Mouse (Mus musculus) left cerebral cortex, postnatal 14 days (tissue): Measurements from ENCODE around the gene Gpd2. TPM values are rescaled to one million over a fixed set of nuclear protein-coding genes. Genes with fewer than 3 reads are reported as not detected.

Source experiments
- DNase-seq, 2 experiments: peaks; one replicate each; pipeline ENCODE4 v3.0.0; 2021 to 2022; ENCODE audit warnings: low spot score in 2 of 2, mixed read lengths in 1 of 2
- intact Hi-C: fragments of 180-260 bp; cut with DNase I; formaldehyde crosslinking; loops from one replicate; pipeline ENCODE4 v1.15.1; 2025
- long read RNA-seq, 2 experiments: library from polyadenylated mRNA; stranded (forward); transcript quantifications; one replicate each; pipeline ENCODE4 v2.0.0; 2021
- total RNA-seq, 2 experiments: library from RNA; stranded (reverse); gene quantifications; 2 replicates each; pipeline ENCODE4 v1.2.3; 2021

Gpd2 gene
- total RNA-seq = 100 to 1,000 TPM; 106 to 114 TPM
- long read RNA-seq, experiment 1, full-length matches to known transcripts = 58 of 77 reads
- long read RNA-seq, experiment 1, partial matches to known transcripts = 13 of 77 reads
- long read RNA-seq, experiment 1, other reads (novel, unspliced or antisense) = 6 of 77 reads
- long read RNA-seq, experiment 2, full-length matches to known transcripts = 37 of 43 reads
- long read RNA-seq, experiment 2, partial matches to known transcripts = 1 of 43 reads
- long read RNA-seq, experiment 2, other reads (novel, unspliced or antisense) = 5 of 43 reads

DNA sequence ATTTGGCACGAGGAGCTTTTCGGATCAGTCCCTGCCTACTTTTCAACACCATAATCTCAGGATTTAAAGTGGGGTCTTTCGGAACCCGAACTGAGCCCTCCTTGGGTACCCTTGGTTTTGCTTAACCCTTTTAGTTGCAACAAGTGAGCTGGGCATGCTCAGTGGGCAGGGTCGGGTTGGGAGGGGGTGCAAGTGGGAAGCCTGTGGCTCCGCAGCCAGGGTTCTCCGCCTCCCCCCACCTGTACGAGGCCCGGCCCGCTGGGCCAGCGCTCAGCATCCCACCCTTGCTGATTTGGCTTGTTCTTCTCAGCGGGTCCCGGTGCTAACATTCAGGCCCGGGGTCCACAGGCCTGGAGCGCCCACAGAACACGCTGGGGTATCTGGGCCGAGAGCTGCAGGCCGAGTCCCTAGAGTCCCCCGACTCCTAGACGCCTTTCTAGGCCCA, at the start of gene Gpd2:
TSS of gene Gpd2 (plus strand) at position 161 of the 445 bp plus-strand sequence.
- DNase-seq = peak; percentile 17 to 22
- intact Hi-C loops = loop anchor here (2.0 to 10.0 kb wide), 2 partner anchors 55 to 113 kb away; partner anchors contain the start of gene Nr4a2

DNA sequence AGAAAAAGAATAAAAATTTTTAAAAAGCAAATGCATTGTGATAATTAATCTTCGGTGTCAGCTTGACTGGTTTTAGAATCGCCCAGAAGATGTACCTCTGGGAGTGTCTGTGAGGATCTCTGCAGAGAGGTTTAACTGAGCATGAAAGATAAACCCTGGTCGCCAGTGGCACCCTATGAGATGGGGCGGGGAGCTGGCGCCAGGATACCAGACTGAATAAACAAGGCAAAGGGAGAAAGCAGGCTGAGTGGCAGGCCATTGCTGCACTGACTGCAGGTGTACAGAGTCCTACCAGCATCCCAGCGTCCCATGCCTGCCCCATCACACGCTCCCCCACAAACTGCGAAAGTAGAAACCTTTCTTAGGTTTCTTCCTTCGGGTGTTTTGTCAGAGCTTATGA, 49.2 kb upstream of the Gpd2 start:
- intact Hi-C loops = no loop called here
- no peak for DNase-seq

DNA sequence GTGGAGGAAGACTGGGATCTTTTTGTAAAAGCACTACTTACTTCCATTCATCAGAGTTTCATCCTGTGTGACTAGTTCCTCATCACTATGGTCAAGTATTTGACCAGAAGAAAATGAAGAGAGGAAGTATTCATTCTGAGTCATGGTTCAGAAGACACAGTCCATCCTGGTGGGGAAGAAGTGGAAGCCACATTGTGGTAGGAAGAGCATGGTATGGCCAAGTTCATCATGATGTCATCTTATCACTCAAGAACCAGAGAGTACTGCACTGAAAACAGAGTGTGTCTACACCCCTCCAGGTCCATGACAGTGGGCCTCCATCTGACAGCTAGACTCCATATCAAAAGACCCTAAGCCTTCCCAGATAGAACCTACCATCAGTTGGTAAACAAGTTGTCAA, 46.6 kb upstream of the Gpd2 start:
- intact Hi-C loops = no loop called here
- no peak for DNase-seq

DNA sequence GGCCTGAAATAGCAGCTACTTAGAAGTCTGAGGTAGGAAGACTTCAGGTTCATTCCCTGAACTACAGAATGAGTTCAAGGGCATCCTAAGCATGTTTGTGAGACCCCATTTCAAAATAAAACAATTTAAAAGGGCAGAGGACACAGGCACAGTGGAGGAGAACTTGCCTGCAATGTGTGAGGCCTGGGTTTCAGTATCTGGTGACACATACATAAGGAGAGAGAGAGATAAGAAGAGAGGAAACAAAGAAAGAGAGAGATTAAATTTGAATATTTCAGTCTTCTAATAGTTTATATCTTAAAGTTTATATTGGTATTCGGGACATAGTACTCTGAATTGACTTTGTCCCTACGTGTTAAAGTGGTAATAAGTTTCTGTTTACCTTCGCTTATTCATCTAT, 38.4 kb upstream of the Gpd2 start:
- intact Hi-C loops = no loop called here
- DNase-seq = no peak

DNA sequence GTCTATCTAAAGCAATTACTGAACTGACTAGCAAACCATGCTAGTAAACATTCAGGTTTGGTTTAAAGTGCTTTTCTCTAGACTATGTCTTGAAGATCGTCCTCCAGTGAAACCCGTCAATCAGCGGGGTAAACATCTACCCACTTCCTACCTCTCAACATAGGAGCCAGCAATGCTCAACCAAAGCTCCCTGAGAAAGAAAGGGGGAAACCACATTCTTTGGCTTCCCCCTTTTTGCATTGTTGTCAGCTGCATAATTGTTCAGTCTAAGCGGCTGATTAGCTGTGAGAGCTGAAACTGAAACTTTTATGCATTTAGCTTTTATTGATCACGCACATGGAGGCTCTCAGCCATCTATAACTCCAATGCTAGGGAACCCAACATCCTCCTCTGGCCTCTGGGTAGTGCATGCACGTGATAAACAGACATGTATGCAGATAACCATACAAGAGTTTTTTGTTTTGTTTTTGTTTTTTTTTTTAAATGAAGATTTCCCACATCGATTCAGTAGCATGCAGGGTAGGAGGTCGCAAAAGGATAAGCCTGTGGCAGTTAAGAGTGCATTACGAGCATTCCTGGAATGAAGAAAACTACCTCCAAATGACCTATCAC, 28.9 kb upstream of the Gpd2 start:
- intact Hi-C loops = no loop called here
- DNase-seq = no peak

DNA sequence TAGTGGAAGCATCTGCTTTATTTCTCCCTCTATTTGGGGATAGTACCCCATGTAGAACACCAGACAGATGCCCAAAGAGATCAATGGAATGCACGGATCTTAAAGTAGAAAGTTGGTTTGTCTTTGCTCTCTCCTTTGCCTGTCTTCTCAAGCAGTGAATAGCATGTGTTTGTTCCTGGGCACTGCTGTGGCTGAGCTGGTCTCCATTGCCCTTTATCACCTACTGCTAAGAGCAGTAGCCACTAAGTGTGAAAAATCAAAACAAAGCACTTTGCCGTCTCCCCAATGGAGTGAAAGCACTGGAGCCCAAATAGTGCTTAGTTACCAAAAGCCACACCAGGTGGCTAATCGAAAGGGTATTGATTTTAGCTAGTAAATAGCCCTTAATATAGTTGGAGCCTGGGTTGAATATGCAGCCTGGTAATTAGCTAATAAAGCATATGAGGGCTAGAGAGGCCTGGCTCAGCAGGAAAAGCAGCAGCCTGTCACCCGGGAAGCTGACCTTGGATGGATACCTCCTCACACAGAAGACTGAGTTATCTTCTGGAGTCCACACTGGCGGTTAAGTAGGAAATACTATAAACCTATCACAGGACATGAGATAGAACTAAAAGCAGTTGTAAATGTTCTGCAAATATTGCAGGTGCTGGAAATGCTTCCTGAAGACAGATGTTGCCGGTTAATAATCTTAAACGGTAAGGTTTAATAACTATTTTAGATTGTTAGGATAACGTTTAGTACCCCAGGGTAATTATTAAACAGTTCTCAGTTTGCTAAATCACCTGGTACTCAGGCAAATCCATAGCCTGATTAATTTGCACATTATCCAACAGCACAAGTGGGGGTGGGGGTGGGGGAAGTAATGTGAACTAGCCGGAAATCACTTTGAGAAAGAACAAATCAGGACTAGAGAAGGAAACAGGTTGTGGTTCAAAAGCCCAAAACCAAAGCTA, 26.1 kb upstream of the Gpd2 start:
- intact Hi-C loops = no loop called here
- no peak for DNase-seq

DNA sequence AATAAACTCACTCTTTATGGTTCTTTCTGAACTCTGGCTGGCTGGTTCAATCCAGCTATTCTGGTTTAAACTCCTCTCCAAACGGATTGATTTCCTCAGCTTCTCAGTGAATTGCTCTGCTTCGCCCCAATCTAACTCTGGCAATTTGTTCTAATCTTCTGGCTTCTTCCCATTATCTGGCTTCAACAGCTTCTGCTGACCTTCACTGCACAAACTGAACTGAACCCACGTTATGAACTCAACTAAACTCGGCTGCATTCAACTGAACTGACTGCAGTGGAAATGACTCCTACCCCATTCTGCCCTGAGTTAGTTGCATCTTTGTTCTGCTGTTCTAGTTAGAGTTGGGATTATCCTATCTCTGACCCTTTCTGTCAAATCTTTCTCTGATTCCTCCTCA, 24.1 kb upstream of the Gpd2 start:
- intact Hi-C loops = no loop called here
- no peak for DNase-seq

DNA sequence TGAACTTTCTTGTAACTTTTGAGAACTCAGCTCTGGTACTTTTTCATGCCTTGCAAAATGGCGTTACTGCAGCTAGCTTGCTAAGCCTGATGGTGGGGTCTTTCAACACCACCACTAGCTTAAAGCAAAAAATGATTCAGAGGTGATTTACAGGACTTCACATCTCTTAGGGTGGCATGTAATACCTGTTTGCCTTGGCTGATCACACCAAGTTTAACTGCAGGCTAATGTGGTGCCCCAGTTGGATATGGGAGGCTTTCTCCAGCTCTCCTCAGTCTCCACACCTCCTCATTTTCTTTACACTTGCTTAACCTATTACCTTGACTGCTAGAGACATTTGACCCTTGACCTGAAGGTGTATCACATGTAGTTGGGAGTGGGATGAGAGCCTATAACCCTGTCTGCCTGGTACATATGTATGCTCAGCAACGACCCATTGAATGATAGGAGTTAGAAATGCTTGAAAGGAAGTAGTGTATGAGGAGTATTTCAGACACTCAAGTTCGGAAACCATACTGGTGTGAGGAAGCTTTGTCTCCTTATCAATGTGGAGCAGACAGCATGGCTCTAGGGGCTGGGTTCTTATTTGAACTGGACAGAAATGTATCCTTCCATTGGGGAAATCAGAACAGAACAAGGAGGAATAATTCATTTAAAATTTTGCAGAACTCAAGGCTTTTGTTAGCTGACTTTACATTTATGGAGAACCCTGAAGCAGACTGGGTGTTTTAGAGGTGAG, 14.0 kb upstream of the Gpd2 start:
- DNase-seq = no peak
- intact Hi-C loops = no loop called here

DNA sequence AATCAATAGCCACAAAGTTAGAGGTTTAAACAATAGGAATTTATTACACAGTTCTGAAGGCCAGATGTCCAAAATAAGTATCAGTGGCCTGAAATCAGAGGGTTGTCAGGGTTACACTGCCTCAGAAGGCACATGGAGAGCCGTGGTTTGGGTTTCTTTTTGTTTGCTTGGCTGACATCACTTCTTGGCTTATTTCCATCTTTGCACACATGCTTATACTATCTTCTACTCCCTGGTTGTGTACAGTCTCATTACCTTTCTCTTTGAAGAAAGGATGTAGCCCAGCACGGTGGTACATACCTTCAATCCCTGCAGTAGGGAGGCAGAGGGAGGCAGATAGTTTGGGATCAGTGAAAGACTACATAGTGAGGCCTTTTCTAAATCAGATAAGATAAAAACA, 12.2 kb upstream of the Gpd2 start:
- intact Hi-C loops = no loop called here
- DNase-seq = no peak

DNA sequence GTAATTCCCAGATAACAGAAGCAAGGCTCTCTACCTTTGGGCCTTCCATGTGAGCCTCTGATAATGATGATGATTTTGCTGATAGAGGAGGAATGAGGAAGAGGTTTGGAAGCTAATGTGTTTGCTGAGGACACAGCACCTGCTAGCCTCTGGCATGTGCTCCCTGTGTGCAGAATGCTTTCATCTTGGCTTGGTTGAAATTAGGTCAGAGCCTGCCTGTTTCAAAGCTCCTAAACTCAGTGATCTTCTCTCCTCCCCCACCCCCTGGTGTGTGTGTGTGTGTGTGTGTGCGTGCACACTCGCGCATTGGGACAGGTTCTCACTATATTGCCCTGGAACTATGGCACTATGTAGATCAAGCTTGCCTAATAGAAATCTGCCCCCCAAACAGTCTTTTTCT, 10.0 kb upstream of the Gpd2 start:
- DNase-seq = no peak
- intact Hi-C loops = no loop called here

DNA sequence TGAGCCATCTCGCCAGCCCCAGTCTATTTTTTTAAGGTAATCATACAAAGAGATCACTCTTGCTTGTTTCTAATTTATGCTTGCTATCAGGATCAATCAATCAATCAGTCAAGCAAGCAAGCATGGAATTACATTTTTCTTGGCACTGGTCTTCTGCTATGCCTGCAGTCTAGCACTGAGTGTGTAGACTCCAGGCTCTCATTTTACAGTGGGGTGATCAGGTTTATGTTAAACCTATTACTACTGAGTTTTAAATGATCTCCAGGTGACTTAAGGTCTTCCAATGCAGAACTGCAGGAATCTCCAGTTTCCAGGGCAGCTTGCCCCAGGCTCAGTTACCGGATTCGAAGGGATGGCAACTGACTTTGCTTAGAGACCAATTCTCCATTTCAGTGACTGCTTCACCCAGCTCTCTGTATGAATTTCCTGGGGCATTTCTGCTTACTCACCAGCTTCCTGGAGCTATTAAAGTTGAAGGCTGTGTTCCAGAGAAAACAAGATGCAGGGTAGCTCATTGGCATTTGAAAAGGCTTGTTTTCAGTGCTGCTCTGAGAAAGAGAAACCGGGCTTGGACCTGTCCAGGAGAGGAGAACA, 7.7 kb upstream of the Gpd2 start:
- DNase-seq = no peak
- intact Hi-C loops = loop anchor here (10.0 kb wide), 1 partner anchor 105 kb away; the partner anchor contains the start of gene Nr4a2

DNA sequence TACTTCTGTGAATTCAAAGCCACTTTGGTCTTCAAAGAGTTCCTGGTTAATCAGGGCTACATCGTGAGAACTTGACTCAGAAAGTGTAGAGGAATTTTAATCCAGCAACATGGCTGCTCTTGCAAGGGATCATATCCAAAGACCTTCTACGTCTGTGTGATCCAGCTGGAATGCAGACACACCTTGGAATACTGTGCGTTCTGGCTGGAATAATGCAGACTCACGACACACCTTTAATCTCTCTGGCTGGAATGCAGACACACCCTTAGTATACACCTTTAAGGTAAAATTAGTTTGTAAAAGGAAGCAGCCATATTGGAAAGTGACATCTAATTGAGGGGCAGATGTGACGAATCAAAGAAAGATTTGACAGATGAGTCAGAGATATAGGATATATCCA, 6.0 kb upstream of the Gpd2 start:
- intact Hi-C loops = loop anchor here (10.0 kb wide), 1 partner anchor 107 kb away; the partner anchor contains the start of gene Nr4a2
- DNase-seq = no peak

DNA sequence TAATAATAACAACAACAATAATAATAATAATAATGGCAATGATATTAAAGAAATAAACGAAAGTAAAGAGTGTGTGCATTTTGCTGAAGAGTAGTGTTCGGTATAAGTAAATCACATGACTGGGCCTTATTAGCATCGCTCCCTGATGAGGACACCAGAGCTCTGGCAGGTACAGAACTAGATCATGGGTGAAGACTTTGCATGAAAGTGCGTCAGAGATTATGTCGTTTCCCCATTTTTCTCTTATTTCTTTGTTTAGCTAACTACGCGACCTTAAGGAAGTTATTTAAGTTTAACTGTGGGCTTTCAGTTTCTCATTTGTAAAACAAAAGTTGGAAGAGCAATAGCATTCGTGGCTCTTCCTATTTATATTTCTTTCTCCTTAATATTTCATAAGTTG, 5.1 kb upstream of the Gpd2 start:
- intact Hi-C loops = loop anchor here (10.0 kb wide), 1 partner anchor 108 kb away; the partner anchor contains the start of gene Nr4a2
- no peak for DNase-seq

DNA sequence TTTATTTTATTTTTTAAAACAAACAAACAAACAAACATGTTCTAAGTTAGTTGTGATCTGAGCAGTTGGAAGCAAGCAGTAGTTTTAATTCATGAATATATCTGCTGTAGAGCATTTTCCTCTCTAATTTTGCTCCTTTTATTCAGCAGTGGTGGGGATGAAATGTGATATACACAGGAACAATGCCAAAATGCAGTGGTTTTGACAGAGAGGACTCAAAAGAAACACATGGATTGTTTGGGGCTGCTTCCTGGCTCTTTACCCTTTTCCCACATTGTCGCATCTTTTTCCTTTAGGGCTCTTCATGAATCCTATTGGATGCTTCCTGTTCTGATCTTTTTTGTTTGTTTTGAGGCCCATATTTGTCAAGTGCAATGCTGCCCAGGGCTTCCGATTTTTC, 1.2 kb upstream of the Gpd2 start:
- intact Hi-C loops = loop anchor here (2.0 to 10.0 kb wide), 2 partner anchors 53 to 111 kb away; partner anchors contain the start of gene Nr4a2
- no peak for DNase-seq

DNA sequence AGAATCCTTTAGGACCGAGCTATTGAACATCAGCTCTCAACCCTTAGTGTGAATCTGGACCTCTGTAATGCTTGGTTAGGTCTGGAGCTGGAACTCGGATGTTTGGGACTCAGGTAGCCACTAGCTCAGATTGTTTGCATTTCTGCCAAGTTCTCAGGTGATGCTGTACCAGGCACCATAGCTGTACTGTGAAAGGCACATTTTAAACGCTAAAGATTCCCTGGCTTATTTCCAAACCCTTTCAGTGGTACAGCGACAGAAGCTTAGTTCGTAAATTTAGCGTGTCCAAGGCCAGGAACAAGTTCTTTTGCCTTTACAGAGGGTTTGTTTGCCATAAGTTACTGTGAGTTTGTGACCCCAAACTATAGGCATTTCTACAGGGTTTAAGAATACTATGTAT, 409 bp upstream of the Gpd2 start:
- intact Hi-C loops = loop anchor here (2.0 to 10.0 kb wide), 2 partner anchors 54 to 112 kb away; partner anchors contain the start of gene Nr4a2
- DNase-seq = no peak

DNA sequence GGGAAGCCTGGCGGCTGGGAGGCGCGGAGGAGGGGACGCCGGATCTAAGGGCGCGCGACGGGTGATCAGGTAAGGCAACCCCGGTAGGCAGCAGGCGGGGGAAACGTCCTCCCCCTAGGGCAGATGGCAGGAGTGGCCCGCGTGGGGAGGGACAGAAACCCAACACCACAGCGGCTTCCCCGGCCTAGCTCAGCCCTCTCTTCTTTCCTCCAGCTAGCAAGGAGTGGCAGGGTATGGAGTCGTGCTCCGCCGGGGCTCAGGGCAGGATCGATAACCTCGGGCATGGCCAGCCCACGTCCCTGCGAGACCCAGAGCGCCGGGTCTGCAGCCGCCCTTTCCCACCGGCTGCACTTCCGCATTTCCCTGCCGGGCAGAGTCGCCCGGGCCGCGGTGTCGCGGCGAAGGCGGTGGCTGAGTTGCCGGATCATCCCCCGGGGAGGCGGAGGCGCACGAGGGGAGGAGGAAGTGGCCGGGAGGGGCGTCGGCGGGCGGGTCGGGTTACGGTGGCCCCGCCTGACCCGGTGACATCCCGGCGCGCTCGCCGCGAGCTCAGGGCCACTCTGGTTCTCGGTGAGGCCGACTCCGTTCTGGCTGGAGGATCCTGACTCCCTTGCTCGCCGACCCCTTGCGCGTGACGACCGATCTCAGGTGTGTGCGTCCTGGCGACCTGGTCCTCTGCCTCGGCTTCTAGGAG, 632 bp downstream of the Gpd2 start:
- peak; percentile 34 to 63 for DNase-seq
- intact Hi-C loops = loop anchor here (2.0 to 10.0 kb wide), 2 partner anchors 55 to 113 kb away; partner anchors contain the start of gene Nr4a2

DNA sequence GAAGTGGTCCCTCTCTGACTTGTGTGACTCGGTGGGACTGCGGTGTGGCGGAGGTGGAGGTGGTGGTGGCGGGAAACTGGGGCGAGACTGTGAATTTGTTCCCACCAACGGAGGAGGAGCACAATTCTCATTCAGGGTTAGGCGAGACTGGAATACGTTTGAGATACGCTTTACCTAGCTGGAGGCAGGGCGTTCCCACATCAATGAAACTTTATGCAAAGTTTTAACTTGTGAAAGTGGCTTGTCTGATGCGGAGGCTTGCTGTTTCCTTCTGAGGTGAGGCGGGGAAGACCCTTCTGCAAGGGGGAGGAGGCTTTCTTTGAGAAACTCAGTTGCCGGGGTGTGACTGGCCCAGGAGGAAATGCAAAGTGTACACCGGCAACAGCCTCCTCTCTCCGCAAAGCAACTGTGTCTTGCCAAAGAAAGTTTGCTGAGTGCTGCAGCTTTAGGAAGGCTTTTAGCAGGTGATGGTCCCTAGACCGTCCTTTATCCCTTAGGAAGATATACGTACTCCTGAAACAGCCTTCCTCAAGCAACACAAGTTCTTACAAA, 1.3 kb downstream of the Gpd2 start:
- no peak for DNase-seq
- intact Hi-C loops = loop anchor here (10.0 kb wide), 1 partner anchor 114 kb away; the partner anchor contains the start of gene Nr4a2

DNA sequence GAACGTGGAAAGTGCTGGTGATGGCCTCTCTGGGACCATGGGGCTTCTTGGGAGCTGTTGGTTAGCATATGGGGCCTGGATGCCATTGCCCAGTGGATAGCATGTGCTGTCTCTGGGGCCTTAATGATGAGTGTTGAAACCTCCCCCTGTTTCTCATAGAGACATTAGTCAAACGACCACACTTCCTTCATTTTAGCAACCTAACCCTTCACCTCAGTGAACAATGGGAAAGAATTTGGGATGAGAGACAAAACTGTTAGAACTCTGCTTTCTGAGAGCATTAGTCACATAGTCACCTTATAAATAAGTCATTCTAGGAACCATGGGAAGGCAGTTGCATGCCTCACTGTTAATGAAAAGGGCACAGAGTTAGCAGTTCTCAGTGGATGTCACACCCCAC, 1.9 kb downstream of the Gpd2 start:
- DNase-seq = no peak
- intact Hi-C loops = loop anchor here (10.0 kb wide), 1 partner anchor 115 kb away; the partner anchor contains the start of gene Nr4a2
